In genomic region chr16:10280286-10280951, GRCm38 (mm10) we compare ENCODE assay signal across 8 mouse cellular contexts. TPM values are rescaled to one million over a fixed set of nuclear protein-coding genes. Genes with fewer than 3 reads are reported as not detected.
DNase-seq lines count a peak whose midpoint lies in the region; ATAC-seq lines count a peak whose summit lies in the region.

No protein-coding gene starts in this region.

- H3K9ac ChIP-seq in kidney, embryonic 14.5 days (ENCODE audit: low read depth, low read length) = no peak overlapping the region
- H3K9ac ChIP-seq in intestine, embryonic 16.5 days (ENCODE audit: low read depth, low read length) = no peak overlapping the region

- 53% methylated on average over 12 of the region's 12 CpGs for WGBS in kidney, embryonic 14.5 days
- WGBS in intestine, embryonic 16.5 days = 49% methylated on average over 12 of the region's 12 CpGs

- no peak overlapping the region for H3K27ac ChIP-seq in kidney, embryonic 14.5 days (ENCODE audit: low read depth, low read length)
- H3K27ac ChIP-seq in intestine, embryonic 16.5 days (ENCODE audit: low read length) = no peak overlapping the region

- no peak overlapping the region for H3K4me3 ChIP-seq in kidney, embryonic 14.5 days (ENCODE audit: low read length)
- H3K4me3 ChIP-seq in intestine, embryonic 16.5 days (ENCODE audit: low read length) = no peak overlapping the region

- H3K4me2 ChIP-seq in kidney, embryonic 14.5 days (replicated peaks; ENCODE audit: low read depth, low read length) = no peak overlapping the region
- no peak overlapping the region for H3K4me2 ChIP-seq in intestine, embryonic 16.5 days (ENCODE audit: low read depth, low read length)

- intact Hi-C loops in left cerebral cortex, postnatal 25 days (cut with DNase I) = loop anchor here (2.0 to 5.0 kb wide), 2 partner anchors 117 to 240 kb away; partner anchors contain the start of gene Tekt5

- no peaks in the 10 kb centered on the region for H3K27me3 ChIP-seq in kidney, embryonic 14.5 days (ENCODE audit: control insufficient read depth, insufficient read depth, low read length)
- H3K27me3 ChIP-seq in intestine, embryonic 16.5 days (replicated peaks; ENCODE audit: control insufficient read depth, insufficient read depth, low read length) = no peaks in the 10 kb centered on the region

- 0 out of 2 replicates have a peak, but pooled peaks cover 2% of the 10 kb centered on the region for H3K4me1 ChIP-seq in kidney, embryonic 14.5 days (ENCODE audit: control insufficient read depth, insufficient read depth, low read length)
- no peaks in the 10 kb centered on the region for H3K4me1 ChIP-seq in intestine, embryonic 16.5 days (ENCODE audit: control insufficient read depth, insufficient read depth, low read length)

- H3K36me3 ChIP-seq in kidney, embryonic 14.5 days (ENCODE audit: control insufficient read depth, insufficient read depth, low read length) = no peaks in the 10 kb centered on the region; the same call in 1 of the 2 replicates
- H3K36me3 ChIP-seq in intestine, embryonic 16.5 days (ENCODE audit: control insufficient read depth, insufficient read depth, low read length) = no peaks in the 10 kb centered on the region

- peak; percentile 57 for DNase-seq in kidney, adult 11 months
- DNase-seq in cerebellum, adult 18-20 months = peak; percentile 78 to 81
- DNase-seq in frontal cortex, postnatal 25 days (ENCODE audit: low spot score in 2 of 2) = peak; percentile 77 to 90
- DNase-seq in left cerebral cortex, postnatal 25 days (ENCODE audit: low spot score in 2 of 2) = peak; percentile 82 to 89
- peak; percentile 40 for DNase-seq in ovary, adult 18-20 months (ENCODE audit: low spot score)
- peak; percentile 71 for DNase-seq in thymus, postnatal 0 days (ENCODE audit: low spot score)

- H3K9me3 ChIP-seq in kidney, embryonic 14.5 days (ENCODE audit: control insufficient read depth, low read length) = no peaks in the 10 kb centered on the region
- no peaks in the 10 kb centered on the region for H3K9me3 ChIP-seq in intestine, embryonic 16.5 days (ENCODE audit: control insufficient read depth, low read length)

- no peak for ATAC-seq in kidney, embryonic 14.5 days (ENCODE audit: low FRiP score, low TSS enrichment)
- ATAC-seq in intestine, embryonic 16.5 days = peak; percentile 21; the same call in 1 of the 2 replicates

RNA-seq across cellular contexts. Expression of gene Emp2, which starts 33.3 kb away (rescaled TPM):
- polyA plus RNA-seq in kidney, embryonic 14.5 days (2014; fragmentation: Nextera tagmentation; extraction: Ambion mirVana) = 9.8 and 14.7 TPM in 2 replicates
- 18.5 and 19.3 TPM in 2 replicates for polyA plus RNA-seq in intestine, embryonic 16.5 days (2015; fragmentation: Nextera tagmentation; extraction: Ambion mirVana)
- total RNA-seq in left cerebral cortex, postnatal 25 days (2021) = 10 to 100 TPM; 13.8 to 14.5 TPM
- polyA plus RNA-seq in thymus, postnatal 0 days (2015; fragmentation: Nextera tagmentation; extraction: Ambion mirVana) = 5.1 and 5.3 TPM in 2 replicates
